Mouse (Mus musculus) induced T-regulatory cell, adult 2 months (primary cell): Measurements from ENCODE around the gene Gm5089.

Experiments
- DNase-seq: peaks from one replicate; pipeline ENCODE4 v3.0.0-alpha.2; 2012; ENCODE audit warnings: low read depth

Gm5089 gene

DNA sequence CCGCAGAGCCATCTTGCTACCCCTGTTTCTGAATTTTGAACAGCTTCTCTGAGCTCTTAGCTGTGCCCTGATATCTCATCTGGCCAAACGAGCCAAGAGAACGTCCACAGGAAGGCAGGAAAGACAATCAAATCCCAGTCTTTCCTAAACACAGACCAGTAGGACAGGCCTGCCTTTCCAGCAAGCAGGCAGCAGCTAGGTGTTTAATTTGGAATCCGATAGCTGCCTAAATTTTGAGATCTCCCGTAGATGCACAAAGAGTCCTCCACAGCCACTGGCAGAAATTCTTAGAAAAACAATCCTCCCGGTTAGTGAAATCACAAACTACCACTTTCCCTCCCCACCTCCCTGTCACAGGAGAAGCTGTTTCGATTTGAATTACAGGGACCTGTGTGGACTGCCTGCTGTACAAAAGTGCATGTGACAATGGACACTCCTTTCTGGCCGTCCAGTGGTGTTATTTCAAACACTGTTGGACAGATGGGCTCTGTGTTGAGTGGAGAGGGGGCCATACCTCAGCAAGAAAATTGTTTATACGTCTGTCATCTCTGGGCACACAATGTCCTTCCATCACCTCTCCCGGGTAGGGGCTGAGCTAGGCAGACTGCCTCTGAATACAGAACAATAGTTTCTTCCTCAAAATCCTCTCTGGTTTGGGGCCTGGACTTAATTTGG lies 24.2 kb downstream of the Gm5089 start:
- DNase-seq: no peak

DNA sequence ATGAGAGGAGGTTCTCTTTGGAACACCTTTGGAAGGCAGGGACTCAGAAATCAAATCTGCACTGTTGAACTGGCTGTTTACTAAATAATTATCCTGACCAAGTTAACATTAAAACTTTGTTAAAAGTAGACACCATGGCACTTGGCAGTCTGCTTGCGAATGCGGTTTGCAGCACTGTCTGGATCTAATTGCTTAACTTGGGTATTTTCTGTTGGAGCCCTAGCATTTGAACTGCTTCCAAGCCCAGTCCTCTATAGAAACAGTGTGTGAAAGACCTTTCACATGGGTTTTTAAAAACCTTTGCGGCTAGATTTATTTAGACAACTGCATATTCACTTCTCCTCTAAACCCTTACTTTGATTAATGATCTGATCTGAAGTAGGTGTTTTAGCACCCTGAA lies 26.5 kb downstream of the Gm5089 start:
- DNase-seq: no peak

DNA sequence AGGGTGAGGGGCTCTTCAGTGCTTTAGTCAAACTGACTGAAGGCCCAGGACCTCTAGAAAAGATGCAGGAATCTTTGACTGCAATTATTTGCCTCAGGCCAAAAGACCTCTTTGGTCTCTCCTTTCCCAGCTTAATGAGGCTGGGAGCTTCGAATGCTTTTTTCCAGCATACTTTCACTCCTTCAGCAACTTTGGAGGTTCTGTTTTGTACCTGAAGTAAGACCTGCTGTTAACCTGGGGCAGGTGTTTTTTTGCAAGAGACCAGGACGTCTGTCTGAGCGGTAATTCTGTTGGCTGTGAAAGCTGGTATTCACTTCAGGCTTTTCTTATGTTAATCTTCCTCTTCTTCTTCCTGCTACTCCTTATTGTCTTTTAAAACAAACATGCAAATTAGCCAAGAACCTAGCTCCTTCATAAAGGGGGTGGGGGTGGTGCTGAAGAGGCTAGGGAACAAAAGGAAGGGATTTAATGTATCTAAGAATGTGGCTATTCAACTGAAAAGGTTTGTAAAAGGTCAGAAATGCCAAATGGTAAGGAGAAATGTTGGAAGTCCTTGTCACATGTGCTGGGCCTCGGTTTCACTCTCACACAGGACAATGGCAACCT lies 34.6 kb downstream of the Gm5089 start:
- DNase-seq: no peak

DNA sequence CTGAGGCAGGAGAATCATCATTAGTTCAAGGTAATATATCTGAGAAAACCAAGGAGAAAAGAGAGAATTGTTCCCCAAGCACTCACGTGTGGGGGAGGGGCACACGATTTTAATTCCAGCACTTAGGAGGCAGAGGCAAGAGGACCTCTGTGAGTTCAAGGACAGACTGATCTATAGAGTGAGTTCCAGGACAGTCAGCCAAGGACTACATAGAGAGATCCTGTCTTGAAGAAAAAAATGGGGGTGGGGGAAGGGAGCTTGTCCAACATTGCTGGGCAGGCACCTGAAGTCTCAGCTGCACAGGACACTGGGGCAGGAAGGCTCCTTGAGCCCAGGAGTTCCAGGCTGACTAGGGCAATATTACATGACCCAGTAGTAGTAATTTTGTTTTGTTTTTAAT lies 36.1 kb downstream of the Gm5089 start:
- no peak for DNase-seq

DNA sequence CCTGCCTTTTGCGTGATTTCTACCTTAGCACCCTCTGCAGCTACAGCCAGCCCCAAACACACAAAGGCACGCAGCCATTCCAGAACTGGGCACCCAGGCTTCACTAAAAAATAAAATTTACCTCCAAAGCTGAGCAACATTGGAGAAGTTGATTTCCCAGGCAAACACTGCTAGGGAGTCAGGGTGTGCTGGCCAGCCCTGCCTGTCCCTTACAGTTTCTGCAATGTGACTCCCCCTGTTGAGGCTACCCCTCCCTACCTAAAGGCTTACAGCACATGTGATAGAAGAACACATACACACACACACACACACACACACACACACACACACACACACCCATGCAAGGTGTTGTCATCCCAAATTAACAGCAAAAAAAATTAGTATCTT lies 37.4 kb downstream of the Gm5089 start:
- DNase-seq: no peak

DNA sequence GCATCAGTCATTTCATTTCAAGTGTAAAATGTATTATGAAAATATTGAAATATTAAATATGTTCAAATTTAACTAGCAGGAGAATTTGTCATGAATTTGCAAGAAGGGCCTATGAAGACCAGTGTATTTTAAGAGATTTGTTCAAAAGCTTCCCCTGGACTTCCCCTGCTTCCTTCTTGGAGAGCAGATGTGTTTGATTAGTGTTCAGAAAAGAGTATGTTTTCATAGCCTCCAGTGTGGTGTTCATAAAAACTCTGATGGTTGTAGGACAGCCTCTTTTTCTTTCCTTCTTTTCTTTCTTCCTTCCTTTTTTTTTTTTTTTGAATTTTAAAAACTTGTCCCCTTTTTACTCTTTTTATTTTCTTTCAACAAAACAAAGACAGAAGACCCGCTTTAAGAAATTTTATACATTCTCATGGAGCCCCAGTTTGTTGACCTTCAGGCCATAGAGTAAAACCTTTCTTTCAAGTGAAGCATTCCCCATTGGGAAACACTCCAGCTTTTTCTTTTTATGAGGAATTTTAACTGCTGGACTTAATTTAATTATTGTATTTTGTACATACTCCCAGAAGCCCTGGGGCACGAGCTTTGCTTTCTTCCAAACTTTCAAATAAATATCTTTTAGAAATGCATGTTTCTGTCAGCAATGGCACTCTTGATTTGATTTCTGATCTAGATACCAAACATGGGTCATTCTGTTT lies 37.9 kb downstream of the Gm5089 start:
- no peak for DNase-seq

DNA sequence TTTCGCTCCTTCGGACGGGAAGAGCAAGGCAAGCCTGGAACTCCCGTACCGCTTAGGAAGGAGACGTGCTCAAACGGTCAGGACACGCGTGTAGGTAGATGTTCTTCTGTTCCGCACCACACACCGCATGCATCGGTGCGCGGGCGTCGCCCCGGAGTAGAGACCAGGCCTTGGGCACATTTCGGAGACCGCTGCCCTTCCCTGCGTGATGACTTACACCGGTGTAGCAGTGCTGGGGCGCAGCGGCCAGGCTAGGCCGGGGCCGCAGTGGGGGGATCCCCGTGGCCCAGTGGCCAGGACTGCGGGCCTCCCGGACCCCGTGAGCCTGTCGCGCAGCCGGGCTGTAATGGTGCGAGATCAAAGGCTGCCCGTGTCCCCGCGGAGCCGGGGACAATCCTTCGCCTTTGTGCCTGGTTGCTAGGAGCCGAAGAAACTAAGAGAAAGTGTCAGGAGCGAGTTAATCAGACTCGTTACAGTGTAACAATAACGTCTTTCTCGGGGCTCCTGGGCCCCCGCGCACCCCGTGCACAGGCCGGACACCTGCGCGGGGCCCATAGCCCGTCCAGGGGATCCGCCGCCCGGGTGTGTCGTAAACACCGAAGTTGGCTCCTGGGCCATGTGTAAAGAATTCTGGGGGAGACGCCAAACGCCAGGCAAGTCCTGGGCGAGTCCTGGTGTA lies 44.2 kb downstream of the Gm5089 start:
- no peak for DNase-seq

DNA sequence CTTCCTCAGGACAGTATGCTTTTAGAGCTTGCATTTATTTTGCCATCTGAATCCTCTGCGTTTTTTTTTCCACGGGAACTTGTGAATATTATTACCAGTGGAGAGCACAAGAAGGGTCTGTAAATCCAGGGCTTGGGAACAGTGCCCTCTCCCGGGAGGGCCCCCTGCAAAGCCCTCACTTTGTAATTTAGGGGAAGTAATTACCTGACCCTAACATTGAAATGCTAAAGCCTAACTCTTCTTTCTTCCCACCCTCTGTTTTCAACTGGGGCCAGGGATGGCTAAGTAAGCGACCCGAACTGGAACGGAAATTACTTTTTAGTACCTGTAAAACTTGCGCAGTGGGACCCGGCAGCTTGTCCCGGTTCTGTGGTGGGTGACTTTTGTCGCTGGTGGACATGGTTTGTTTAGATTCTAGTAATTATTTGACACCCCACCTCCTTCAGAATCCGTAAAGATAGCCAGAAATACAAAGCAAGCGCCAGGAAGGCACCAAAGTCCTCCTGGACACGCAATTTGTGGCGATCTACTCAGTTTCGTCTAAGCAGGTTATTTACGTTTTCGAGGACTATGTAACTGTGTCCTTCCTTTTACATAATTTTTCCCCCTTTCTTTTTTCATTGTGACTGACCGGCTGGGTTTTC lies 44.9 kb downstream of the Gm5089 start:
- DNase-seq: no peak

DNA sequence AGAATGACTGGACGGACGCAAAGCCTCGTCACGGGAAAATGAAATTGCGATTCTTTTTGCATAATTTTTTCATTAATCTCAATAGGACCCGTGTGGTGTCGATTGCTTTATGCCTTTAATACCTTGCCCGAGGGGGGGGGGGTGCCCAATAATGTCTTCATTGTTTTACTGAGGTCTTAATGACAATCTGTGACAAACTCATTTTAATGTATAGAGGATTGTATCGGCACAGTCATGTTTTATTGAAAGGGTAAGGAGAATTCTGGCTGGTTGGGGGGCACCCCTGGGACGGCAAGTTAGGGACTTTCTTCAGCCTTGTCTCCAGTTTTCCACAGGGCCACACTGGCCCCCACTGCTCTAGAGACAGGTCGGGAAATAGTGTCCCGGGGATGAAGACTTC lies 45.7 kb downstream of the Gm5089 start:
- DNase-seq: no peak

DNA sequence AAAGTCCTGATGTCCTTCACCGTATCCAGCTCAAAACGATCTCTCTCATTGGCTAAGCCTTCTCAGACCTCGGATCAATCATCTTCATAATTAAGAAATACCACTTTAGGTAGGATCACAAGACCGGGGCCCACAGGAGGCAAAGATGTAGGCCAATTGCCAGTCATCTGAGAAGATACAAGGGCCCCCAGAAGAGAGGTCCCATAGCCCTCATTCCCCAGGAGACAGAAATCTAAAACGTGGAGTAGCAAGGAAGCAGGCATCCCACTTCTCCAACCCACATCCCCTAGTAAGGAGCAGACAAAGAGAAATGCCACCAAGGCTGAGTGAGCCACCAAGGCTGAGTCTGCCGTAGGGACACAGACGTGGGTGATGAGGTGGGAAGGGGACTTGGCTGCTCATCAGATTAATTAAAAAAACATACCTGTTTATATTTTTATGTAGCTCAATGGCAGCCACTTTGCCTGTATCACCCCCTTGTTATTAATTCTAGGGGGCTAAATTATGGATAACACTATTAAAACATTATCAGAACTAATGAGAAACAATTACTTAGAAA lies 46.2 kb downstream of the Gm5089 start:
- no peak for DNase-seq

DNA sequence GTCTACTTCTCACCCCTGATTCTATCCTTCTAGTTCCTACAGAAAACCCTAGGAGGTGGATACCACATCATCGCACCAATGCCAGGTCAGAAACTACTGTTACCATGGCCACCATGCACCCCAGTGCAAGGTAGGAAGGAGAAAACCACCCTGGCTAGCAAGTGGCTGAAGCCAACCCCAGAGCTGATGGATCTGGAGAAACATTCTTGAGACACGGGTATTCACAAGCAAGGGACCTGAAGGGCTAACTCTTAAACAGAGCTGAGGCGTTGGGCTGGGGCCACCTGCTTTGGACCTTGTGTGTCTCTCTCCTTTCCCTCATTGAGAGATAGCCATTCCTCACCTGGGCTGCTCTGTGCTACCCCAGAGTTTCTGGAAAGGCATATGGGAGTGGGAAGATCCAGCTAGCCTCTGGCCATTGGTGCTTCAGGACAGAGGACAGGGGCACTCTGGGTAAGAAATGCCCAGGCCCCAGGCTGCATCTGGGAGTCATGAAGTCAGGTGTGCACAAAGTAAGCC lies 47.4 kb downstream of the Gm5089 start:
- DNase-seq: no peak

DNA sequence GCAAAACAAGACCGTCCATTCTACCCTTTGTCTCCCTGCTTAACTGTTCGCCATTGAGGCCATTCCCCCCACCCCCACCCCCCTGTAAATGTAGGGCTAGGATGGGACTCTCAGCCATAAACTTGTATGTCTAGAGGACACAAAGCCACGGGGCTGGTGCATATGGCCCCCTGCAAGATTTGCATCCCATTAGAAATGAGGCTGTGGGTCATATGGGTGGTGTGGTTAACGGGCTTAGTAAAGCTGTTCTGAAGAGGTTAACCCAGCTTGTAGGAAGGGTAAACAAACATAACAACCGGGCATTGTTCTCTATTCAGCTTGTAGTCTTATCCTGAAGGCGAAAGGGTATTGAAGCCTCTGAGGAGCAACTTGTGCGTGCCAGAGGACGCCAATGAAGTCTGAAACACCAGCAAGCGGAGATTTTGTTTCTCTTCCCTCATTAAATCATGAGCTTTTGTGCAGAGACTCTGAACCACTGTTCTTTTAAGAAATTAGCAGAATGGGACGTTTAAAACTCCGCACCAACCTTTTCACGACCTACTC lies 48.1 kb downstream of the Gm5089 start:
- no peak for DNase-seq

DNA sequence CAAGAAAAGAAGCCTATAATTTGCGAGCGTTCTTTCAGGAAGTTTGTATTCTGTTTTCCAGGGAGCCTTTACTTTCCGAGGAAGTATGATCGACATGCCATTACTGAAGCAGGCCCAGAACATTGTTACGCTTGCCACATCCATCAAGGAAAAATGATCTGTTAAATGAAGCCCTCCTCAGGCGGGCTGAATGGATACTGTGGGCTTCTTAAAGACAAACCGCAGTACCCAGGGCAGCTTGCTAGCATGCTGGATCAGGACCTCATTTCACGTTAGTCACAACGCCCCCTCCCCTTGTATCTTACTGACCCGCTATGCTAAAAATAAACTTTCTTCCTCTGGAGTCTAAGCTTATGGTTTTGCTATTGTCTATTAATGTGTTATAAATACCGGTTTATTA lies 49.0 kb downstream of the Gm5089 start:
- no peak for DNase-seq

DNA sequence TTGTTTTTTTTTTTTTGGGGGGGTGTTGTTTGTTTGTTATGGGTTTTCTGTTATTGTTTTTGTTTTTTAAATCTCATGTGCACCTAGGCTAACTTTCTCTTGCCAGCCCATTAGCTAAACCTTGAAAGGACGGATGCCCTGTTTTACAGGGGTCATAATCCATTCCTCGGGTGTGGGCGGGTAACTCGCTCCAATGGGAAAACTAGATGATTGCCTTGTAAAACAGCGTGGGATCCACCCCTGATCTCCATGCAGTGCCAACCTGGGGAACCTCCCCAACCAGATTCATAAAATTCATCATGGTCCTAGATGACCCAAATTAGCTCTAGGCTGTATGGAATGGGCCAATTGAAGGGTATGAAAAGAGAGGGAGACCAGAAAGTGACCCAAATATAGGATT lies 51.0 kb downstream of the Gm5089 start:
- DNase-seq: no peak

DNA sequence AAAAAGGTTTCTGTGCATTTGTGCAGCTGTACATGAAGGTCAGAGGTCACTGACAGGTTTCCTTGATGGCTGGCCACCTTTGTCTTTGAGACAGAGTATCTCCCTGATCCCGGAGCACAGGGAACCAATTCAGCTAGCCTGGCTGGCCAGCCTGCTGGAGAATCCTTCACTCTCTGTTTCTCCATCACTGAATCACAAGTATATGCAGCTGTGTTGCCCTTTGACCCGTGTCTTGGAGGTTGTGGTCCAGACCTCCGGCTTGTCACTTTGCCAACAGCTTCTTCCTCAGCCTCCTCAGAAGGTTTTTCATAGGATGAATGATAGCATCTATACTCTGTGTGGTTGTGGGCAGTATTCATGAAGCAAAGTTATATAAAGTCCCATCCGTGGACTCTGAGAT lies 52.2 kb downstream of the Gm5089 start:
- DNase-seq: no peak

DNA sequence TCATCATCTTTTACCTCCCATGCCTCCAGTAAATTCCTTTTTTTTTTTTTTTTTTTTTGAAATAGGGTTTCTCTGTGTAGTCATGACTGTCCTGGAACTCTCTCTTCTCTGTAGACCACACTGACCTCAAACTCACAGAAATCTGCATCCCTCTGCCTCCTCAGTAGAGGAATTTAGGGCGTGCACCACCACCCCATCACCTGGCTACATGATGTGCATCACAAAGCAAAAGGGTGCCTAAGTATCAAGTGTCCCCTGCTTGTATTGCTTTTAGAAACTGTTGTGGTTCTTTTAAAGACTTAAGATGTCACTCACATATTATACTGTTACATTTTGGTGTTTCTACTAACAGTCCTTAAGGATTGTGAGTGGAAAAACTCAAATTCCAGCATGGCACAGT lies 57.8 kb downstream of the Gm5089 start:
- no peak for DNase-seq

DNA sequence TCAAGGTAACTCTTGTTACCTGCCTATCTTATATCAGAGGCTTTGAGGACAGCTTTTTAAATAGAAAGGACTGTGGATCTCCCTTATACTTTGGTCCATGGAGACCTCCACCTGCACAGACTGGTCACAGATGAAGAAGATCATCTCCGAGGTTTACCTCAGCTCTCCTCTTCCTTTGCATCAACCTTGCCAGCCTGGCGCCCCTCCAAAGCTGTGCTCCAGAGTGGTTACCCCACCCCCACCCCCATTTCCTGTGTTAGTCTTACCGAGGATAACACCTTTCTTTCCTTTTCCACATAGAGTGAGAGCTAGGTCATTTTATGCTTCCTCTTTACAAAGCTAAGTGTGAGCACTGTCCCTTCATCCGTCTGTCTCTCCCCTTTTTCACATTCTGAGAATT lies 60.0 kb downstream of the Gm5089 start:
- no peak for DNase-seq

DNA sequence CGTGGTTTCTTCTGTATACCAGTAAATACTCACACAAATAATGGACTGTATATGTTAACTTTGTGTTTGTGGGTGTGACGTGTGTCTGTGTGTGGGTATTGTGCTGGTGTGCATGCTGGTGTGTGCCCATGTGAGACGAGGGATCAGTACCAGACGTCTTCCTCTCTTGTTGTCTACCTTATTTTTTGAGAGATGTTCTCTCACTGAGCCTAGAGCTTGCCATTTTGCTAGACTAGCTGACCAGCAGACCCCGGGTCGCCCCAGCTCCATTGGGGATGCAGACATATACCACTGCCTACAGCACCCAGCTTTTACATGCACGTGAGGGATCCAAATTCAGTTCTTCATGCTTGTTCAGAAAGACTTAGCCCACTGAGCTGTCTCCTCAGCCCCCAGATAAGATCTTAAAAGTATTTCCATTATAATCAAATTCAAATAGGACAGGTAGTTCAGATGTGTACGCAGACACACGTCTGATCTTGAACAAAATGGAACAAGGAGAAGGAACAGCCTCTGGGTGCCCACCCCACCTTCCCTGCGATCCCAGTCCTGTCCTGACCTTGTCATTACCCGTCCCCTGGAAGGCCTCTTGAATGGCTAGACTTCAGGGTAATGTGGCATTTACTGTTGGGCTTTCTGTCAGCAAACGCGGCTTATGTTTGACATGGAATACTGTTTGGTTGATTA lies 61.1 kb downstream of the Gm5089 start:
- no peak for DNase-seq

DNA sequence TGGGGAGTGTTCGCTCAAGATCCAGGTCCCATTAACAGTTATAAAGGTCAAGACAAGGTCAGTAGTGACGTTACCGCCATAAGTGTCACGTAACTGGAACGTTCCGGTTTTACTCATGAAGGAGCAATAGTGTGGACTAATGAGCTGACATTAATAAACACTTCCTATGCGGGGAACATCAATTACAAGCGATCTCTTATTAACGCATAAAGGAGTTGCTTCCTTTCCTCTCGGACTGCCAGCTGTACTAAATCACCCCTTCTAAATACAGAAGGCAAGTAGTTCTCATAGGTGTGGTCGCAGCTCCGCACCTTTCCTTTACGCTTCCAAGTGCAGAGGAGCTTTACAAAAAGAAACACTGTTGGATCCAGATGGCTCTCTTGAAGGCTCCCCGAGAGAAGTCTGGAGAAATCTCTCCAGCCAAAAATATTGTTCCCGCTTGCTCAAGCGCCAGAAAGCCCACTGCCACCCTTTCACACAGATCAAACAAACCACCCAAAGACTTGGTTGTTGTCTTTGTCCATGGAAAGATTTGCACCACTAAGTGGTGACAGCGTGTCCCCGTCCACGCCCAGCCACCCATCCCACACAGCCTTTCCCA lies 62.4 kb downstream of the Gm5089 start:
- DNase-seq: no peak

DNA sequence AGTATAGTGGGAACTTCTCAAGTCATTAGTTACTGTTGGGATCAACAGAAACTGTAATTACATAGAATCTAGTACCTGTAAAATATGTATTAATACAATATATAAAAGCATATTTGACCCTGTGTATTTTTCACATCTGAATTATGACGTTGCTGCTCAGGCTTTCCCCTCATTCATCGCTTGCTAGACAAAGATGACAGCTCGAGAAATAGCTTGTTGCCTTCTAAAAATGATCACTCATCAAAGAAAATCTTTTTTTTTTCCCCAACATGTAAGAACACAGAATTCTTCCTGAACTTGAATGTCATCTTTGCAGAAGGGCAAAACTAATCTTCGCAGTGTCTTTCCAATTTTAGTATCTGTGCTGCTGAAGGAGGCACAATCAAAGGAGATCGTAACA lies 63.1 kb downstream of the Gm5089 start:
- no peak for DNase-seq
